Mouse (Mus musculus) cerebellum, adult 8-10 months (tissue): ENCODE data around the gene Prpsap1.

Experiments
- DNase-seq: peaks from one replicate; pipeline ENCODE4 v3.0.0; 2022

Prpsap1 gene

DNA sequence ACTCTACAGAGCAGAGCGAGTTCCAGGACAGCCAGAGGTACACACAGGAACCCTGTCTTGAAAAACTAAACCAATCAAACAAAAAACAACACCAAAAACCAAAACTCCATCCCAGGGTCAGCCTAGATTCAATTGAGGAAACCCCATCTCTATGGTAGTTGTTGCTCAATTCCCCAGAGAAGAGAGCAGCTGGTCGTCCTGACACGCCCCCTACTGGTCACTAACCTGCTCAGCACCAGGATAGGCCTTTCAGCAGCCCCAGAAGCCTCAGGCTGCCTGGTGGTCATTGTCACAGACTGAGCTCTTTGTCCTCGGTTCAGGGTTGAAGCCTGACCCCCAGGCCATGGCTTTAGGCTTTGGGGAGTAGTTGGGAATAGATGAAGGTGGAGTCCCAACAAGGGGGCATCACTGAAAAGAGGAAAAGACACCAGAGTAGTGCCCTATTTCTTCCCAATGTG is at the start of gene Prpsap1:
Gene Prpsap1, minus strand, starts transcription at position 408 of the 458 bp plus-strand sequence.
- DNase-seq: no peak

DNA sequence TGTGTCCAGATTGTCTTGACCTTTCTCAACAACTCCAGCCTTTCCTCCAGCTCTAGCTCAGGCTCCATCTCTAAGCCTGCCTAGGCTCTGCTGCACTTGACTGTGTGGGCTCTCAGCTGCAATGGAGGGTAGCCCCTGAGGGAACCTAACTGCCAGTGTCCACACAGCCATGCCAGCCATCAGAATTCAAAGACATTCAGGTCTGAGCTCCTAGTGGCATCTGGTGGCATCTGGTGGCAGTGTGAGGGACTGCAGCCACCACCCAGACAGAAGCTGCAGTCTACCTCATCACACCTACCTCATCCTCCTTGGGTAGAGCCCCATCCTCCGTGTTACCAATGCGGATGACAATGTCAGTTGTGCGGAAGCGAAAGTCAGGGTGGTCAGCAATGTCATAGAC is 49.1 kb upstream of the Prpsap1 start:
- DNase-seq: no peak

DNA sequence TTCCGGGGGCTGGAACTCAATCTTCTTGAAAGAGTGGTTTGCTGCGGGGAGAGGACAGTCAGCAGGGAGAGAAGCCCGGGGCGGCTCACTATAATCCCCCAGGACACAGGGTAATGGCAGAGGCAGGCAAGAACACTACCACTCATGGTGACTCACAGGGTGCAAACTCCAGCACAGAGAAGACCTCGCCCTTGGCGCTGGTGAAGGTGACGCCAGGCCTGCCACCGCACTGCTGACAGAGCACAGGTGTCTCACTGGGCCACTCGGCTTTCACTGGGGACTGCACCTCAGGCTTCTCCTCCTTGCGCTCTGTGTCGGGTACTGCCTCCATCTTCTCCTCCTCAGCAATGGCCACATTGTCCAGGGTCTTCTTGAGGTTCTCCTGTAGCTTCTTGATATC is 47.2 kb upstream of the Prpsap1 start:
- DNase-seq: no peak

DNA sequence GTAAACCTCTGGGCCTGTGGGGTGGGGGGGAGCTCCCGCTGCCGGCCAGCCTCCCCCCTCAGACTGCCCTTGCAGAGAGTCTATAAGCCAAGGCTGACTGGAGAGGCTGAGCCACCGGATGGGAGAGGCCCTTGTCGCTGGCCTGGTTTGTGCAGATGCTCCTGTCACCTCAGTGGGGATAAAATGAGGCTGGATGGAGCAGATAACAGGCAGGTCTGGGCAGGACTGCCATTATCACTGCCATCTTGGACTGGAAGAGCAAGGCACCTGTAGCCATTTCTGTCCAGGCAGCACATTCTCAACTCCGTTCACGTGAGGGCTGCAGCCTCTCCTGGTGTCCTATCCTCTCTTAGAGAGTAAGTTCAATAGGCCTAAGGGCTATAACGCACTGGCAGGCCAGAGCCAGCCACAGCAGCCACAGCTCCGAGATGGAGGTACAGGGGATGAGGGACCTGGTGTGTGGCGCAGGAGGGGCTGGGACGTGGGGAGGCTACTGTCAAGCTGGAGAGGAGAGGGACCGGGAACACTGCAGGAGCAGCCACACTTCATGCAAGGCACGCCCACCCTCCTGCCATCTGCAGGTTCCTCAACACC is 44.2 kb upstream of the Prpsap1 start:
- DNase-seq: no peak

DNA sequence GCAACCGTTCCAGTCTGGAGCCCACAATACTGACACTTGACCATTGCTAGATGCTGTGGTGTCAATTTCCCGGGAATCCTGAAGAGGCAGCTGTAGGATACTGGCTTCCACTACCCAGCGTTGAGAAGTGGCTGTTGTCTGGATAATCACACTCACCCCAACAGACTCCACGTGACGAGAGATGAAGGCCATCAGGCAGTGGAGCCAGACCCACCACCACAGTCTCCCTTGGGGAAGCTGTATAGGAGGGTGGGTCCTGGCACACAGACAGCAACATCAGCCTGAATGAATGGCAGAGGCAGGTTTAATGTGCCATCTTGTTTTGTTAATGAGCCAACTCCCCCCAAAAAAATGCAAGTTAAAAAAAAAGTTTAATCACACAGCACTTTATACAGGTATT is 43.4 kb upstream of the Prpsap1 start:
- DNase-seq: no peak

DNA sequence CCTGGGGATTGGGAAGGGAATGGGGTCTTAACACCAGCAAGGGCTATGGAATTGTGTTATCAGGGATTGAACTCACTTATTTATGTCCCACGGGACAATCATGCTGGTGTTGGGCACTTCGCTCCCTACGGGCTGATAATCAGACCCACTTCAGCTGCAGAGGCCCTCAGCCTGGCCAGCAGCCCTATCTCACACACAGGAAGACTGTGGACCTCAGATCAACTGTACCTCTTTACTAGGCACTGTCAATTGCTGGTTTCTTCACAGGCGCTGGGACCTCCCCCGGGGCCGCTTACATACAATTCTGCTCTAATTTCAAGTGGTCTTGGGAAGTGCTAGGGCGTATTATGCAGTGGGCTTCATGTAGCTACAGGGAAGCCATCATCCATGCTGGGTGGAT is 42.7 kb upstream of the Prpsap1 start:
- DNase-seq: no peak

DNA sequence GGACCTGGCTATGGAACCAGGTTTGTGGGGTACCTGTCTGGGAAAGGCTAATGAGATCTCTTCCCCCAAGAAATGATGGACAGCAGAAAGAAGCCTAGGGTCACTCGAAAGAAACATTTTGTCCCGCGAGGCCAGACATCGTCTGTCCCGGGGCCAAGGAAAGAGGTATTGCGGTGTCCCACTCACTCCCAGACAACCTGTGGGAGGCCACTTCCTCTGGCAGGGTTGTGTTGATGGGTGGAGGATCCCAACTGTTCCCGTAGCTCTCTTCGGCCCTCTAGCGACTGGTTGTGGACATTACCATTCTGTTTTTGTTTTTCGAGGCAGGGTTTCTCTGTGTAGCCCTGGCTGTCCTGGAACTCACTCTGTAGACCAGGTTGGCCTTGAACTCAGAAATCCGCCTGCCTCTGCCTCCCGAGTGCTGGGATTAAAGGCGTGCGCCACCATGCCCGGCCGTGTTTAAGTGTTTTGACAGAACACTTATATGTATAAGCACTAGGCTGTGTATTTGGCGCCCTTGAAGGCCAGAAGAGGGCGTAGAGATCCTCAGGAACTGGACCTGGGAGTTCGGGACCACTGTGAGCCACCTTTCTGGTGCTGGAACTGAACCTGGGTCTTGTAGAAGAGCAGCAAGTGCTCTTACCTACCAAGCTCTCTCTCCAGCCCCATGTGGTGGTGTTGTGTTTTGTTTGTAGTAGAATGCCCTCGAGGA is 40.3 kb upstream of the Prpsap1 start:
- peak; percentile 71 for DNase-seq

DNA sequence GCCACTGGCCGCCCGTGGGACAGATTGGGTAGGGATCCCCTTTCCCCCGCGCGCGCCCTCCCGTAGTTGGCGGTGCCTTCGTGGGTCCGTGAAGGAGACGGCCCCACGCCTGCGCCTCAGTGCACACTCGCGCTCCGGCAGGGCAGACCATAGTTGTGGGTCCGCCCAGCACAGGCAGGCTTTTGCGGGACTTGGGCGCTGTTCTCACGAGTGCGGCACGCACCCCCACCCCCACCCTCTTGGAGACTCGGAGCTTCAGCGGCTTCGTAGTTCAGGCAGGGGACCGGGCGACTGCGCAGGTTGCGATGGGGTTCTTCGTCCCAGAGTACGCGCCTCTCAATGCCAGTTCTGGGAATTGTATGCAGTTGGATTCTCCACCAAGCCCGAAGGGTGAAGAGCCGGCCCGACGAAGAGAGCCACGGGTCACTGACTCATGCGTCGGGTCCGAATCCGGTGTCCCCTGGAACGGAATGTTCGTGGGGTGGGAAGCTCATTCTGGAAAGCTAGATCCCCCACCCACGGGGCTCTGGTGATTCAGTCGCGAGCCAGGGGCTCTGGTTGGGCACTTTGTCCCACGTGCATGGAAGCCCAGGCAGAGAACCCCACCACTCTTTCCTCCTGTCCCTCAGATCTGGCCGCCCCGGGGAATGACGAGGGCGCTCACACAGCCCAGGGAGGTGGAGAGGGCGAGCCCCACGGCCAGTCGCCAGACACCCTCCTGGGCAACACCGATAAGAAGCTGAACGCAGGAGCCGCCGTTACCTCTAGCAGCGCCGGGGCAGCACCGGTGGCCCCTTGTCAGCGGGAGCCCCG is 39.5 kb upstream of the Prpsap1 start:
- DNase-seq: no peak

DNA sequence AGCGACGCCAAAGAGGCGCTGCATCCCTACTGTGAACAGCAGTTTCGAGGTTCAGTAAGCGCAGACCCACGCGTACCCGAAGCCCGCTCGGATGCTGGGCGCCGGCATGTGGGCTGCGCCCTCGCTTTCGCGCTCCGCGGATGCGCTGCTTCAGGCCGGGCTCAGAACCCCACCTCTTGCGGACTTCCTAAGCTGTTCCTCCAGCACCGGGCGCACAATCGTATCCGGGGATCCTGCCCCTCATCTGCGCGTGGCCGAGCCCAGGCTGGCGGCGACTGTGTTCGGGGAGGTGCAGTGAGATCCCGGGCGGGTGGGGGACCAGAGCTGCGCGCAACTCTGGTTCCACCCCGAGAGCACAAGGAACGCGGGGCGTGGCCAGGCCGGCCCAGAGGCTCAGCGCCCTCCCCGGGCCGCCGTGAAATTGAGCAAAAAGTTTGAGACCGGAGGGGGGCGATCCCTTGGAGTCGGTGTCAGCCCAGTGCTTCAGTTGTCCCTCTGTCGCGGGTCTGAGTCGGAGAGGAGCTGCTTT is 38.9 kb upstream of the Prpsap1 start:
- DNase-seq: peak; percentile 27

DNA sequence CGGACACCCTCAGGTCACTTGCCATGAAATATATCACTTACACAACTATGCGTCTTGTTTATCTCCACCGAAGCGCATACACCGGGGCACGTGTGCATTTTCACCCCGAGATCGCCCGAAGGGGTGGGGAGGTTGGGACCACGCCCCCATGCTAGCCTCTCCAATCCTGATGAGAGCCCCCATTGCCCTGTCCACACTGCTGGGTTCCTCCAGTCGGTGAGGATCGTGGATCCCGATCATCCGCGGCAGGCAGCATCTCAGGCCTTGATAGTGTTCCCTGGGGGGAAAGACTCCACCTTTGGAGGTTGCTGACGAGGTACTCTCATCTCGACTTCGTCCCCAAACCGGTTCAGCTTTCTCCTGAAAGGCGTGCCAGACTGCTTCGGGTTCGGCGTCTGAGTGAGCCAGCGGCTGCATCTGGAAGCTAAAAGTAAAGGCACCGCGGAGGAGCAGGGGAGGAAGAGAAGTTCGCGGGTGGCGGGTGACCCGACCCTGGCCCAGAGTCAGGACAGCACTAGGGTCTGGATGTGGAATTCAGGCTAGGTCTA is 38.3 kb upstream of the Prpsap1 start:
- no peak for DNase-seq

DNA sequence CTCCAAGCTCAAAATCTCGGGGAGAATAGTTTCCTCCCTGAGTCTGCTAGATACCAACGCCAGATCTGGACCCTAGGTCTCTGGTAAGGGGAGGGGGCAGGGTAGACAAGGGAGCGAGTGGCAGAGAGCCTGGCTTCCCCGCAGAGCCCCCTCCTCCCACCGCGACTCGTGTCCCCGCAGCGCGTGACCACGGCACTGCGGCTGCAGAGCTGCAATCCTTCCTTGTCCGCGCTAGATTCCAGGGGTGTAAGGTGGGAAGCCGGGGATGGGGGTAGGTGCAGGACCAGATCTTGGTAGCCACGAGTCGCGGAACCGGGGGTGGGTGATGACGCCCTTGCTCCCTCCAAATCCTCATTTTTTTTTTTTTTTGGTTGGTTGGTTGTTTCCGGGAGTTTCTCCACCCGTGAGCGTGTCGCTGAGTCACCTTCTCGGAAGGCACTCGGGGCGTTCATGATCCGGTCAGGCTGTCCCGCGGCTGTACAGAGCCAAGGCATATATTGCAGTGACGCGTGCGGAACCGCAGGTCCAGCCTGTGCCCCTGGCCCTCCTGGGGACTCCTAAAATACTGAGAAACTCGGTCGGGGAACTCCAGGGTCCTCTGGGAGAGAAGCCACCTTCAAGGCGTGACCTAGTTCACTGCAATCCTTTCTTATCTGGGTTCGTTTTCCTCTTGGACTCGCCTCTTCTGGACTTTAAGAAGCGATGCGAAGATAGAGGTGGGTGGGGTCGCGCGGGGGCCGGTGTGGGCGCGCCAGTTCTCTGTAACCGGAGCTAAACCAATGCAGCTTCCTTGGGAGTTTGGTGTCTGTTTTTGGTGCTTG is 37.6 kb upstream of the Prpsap1 start:
- no peak for DNase-seq

DNA sequence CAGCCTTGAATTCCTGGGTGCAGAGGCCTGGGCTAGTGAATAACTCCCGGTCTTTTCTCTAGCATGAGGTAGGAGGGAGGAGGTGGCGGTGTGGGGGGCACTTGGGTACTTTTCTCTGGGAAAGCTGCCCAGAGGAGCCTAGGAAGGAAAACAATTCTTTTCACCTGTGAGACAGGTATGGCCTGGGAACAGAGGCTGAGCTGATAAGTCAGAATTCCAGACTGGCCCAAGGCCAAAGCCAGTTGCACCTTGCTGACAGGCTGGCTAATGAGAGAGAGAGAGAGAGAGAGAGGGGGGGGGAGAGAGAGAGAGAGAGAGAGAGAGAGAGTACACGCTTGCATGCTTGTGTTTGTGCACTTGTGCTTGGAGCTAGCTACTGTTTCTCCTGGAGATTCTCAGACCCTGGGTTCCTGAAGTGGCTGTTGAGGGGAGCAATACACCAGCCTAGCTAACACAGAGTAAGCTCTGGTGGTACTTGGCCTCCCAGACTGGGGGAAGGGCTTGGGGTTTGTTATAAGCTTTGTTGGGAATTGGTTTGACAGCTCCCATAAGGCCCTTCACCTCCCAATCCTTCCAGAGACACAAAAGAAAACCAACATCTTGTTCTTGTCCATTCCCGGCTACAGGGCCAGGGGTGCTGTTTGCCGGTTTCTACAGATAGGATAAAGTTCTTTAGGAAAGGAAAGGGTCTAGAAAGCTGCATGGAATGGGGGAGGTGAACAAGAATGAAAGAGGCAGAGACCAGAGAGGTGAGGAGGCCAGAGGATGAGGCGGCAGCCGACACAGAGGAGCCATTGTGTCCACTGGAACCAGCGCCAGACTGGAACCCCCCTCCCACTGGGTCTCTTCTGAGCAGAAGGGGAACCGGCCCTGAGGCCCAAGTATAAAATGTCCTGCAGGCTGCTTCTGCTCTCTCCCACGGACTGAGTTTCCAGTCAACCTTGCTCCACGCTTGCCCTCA is 36.5 kb upstream of the Prpsap1 start, which contains the start of gene Sphk1:
Gene Sphk1, plus strand, starts transcription at position 739 of the 961 bp plus-strand sequence.
- DNase-seq: no peak

DNA sequence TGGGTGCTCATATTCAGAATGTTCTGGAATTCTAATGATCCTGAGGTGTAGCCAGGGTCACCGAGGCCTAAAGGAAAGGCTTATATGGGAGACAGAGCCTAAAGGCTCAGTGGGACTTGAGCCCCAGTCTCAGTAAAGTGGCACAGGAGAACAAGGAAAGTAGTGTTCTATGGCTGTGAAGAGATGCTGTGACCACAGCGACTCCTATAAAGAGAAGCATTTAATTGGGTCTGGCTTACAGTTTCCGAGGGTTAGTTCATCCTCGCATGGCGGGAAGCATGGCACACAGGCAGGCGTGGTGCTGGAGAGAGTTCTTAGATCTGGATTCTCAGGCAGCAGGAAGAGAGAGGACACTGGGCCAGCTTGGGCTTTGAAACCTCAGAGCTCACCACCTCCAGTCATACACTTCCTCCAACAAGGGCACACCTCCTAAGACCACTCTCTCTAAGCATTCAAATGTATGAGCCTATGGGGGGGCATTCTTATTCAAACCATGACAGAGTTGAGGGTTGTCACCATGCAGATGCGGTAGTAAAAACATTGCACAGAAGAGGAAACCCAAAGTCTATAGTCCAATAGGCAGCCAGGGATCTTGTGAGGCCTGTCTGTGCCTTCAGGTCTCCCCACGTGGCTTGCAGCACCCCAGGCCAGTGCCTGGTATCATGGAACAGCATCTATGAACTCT is 34.8 kb upstream of the Prpsap1 start:
- DNase-seq: no peak

DNA sequence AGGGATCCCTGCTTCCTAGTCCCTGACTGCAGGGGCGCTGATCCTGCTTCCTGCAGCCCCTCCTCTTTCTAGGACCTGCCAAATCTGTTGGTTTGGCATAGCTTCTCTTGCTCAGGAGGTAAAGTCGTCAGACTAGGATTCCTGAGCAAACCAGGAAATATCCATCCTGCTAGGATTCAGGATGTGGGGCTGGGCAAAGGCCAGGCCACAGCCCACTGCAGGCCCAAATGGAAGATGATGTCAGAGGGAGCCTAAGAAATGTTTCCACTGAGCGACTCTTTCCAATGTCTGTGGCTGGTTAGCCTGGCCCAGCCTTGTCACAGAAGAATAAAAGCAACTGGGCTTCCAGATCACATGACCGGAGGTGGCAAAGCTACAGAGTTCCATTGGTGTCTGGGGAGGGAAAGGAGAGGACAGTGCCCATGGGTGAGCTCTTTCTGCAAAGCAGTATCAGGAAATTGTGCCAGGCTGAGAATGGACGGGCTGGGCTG is 29.7 kb upstream of the Prpsap1 start:
- no peak for DNase-seq

DNA sequence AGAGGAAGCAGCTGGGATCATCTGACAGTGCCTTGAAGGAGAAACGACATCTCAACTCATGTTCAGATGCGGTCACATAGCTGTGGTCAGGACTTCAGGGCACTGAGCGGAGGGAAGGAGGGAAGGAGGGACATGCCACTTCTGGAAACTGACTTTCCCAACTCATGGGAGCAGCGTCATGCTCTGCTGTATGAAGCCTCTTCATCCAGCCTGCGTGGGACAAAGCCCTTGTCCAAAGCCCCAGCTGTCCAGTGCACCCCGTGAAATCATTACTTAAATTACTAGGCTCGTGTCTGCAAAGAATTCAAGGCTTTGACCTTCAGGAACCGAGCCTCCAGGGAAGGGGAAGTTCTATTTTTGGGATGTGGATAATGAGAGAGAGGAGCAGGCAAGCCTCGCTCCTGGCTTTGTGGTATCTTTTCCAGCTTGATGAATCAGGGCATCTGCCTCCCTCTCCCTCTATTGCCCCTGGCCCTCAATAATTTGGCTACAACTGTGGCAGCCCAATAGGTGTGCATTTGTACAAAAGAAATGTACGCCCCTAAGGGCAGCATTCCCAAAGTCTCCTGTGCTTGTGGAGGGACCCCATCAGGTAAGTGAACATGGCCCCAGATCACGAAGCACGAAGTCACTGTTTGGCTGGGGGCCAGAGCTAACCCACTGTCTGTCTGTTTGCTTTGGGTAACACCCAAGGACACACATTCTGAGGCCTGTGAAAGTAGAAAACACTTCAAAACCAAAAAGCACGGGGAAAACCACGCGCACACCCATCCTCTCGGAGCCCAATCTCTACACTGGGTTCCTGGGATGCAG is 29.1 kb upstream of the Prpsap1 start:
- DNase-seq: no peak

DNA sequence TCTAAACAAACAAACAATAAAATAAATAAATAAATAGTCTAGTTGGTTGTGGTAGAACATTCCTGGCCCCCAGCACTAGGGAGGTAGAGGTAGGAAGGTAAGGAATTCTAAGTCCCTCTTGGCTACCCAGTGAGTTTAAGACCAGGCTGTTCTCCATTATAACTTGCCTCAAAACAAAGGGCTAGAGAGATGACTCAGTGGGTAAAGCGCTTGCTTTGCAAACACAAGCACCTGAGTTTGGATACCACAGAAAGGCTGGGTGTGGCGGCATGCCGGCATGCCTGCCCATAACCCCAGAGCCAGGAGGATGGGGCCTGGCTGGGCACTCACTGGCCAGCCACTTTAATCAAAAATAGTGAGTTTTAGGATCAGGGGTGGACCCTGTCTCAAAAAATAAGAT is 28.0 kb upstream of the Prpsap1 start:
- DNase-seq: no peak

DNA sequence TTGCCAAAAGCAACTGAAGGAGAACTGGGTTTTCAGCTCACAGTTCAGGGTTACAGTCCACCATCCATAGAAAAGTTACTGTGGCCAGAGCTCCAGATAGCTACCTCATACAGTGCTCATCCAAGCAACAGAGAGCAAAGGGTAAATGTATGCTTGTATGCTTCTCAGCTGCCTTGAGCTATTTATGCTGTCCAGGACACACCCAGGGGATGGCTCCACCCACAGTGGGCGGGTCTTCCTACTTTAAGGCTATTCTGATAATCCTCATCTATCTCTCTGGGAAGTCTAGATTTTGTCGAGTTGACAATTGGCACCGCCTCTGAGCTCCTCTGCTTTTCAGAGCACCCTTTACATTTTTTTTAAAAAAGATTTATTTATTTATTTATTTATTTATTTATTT is 27.1 kb upstream of the Prpsap1 start:
- no peak for DNase-seq

DNA sequence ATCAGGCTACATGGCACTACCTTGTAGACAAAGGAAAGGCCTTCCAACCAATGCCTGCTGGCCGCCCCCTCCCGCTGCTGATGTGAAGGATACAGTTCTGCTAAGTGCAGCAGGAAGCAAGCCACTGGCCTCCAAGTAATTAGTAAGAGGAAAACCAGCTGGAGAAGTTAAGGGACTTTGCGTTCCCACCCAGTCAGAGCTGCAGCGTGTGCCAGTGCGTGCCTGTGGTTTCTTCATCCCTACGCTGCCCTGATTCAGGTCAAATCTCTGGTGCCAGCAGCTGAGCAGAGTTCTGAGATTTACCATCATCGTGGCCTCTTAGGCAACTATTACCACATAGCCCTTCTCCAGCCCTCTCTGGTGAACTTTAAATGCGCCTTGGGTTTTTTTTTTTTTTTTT is 24.5 kb upstream of the Prpsap1 start:
- no peak for DNase-seq

DNA sequence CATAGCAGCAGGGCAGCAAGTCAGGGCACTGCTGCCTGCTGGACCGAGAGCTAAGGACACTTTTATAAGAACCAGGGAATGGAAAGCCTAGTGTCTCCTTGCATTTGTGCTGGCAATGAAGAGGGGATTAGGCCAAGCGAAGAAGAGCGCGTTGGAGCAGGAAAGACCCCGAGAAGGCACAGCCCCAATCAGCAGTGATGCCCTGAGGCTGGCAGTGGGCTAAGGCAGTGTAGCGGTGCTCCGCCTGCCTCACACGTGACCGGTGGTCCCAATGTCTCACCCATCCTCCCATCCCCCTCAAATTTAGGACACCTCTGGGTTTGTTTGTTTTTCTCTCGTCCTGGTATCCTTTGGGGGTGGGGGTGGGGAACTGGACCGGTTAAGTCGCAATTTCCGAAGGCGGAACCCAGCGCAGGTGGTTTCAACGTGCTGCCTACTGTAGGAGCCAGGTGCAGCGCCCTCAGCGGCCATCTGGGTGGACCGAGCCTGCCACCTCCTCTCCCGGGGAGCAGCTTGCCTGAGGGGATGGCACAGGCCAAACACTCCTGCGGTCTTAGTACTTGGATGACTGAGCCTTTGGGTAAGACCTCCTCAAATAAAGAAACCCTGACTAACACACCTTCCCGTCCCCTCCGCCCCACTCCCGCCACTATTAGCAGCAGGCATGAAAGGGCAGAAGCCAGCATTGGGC is 21.5 kb upstream of the Prpsap1 start:
- DNase-seq: peak; percentile 54
